Mouse (Mus musculus): ENCODE measurements around the gene 9430097D07Rik. TPM values are rescaled to one million over a fixed set of nuclear protein-coding genes. Genes with fewer than 3 reads are reported as not detected.

The 9430097D07Rik gene
- polyA plus RNA-seq, 1 experiment from 2014 or later = 0.08 TPM

DNA sequence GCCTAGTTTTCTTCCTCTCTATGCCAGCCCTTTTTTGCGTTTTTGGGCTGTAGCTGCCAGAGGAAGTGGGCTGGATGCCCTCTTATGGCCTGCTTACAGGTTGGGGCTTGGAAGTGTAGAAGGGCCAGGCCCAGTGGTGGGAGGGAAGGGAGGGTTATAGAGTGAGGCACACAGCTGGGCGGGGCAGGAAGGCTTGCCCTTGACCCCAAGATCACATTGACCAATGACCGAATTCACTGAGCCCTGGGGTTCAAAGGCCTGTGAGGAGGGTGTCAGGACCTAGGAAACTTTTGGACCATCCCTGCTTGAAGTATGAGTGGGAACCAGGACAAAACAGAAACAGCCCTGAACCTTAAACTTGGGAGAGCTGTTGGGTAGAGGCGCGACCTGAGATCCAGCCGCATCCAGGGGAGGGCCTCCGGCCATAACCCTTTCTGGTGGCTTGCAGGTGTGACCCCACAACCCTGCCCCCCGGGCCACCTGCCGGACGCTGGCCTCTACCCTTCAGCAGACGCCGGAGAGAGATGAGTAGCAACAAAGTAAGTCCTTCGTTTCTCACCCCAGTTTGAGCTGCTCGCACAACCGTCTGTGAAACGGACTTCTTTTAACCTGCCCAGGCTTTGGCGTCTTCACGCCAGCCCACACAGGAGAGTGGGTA, 33.4 kb upstream of the 9430097D07Rik start:
- in situ Hi-C loops (cut with MboI; ENCODE audit: low pct_unique_long_range_greater_than_20kb) = no loop called here
- POLR2A ChIA-PET = interaction anchor here (0.9 to 1.5 kb wide), 2 partner anchors 18 to 23 kb away, joined by 3 read pairs; no protein-coding TSS in a partner anchor
- peak; percentile 2 for ATAC-seq
- no peak for TF ChIP-seq CTCF (IDR thresholded peaks at IDR 0.05)
- DNase-seq (ENCODE audit: low read depth, low spot score) = no peak
- CTCF ChIA-PET = interaction anchor here (0.8 to 1.8 kb wide), 5 partner anchors 15 to 80 kb away, joined by 3 to 5 read pairs (median 4); no protein-coding TSS in a partner anchor
- no peaks in the 10 kb centered on the region for H3K27me3 ChIP-seq

GRCm38 (mm10) chr2:32608141-32608777, 32.8 kb upstream of the 9430097D07Rik start:
- CTCF ChIA-PET = interaction anchor here (1.0 to 1.8 kb wide), 5 partner anchors 16 to 81 kb away, joined by 3 to 5 read pairs (median 4); no protein-coding TSS in a partner anchor
- no peak for TF ChIP-seq CTCF (IDR thresholded peaks at IDR 0.05)
- DNase-seq (ENCODE audit: low read depth, low spot score) = no peak
- no peaks in the 10 kb centered on the region for H3K27me3 ChIP-seq
- POLR2A ChIA-PET = interaction anchor here (0.9 to 1.3 kb wide), 3 partner anchors 13 to 86 kb away, joined by 3 read pairs; no protein-coding TSS in a partner anchor
- in situ Hi-C loops (cut with MboI; ENCODE audit: low pct_unique_long_range_greater_than_20kb) = no loop called here
- peak; percentile 49 for ATAC-seq

GRCm38 (mm10) chr2:32607262-32607947, 31.9 kb upstream of the 9430097D07Rik start:
- ATAC-seq (peak; percentile 22), DNase-seq (ENCODE audit: low read depth, low spot score) (no peak)
- in situ Hi-C loops (cut with MboI; ENCODE audit: low pct_unique_long_range_greater_than_20kb) = no loop called here
- H3K27me3 ChIP-seq = no peaks in the 10 kb centered on the region
- no peak for TF ChIP-seq CTCF (IDR thresholded peaks at IDR 0.05)
- ChIA-PET CTCF (interaction anchor here (1.0 to 1.8 kb wide), 4 partner anchors 14 to 25 kb away, joined by 3 to 5 read pairs (median 4); no protein-coding TSS in a partner anchor), POLR2A (interaction anchor here (0.9 to 1.3 kb wide), 3 partner anchors 12 to 87 kb away, joined by 3 read pairs; no protein-coding TSS in a partner anchor)

DNA sequence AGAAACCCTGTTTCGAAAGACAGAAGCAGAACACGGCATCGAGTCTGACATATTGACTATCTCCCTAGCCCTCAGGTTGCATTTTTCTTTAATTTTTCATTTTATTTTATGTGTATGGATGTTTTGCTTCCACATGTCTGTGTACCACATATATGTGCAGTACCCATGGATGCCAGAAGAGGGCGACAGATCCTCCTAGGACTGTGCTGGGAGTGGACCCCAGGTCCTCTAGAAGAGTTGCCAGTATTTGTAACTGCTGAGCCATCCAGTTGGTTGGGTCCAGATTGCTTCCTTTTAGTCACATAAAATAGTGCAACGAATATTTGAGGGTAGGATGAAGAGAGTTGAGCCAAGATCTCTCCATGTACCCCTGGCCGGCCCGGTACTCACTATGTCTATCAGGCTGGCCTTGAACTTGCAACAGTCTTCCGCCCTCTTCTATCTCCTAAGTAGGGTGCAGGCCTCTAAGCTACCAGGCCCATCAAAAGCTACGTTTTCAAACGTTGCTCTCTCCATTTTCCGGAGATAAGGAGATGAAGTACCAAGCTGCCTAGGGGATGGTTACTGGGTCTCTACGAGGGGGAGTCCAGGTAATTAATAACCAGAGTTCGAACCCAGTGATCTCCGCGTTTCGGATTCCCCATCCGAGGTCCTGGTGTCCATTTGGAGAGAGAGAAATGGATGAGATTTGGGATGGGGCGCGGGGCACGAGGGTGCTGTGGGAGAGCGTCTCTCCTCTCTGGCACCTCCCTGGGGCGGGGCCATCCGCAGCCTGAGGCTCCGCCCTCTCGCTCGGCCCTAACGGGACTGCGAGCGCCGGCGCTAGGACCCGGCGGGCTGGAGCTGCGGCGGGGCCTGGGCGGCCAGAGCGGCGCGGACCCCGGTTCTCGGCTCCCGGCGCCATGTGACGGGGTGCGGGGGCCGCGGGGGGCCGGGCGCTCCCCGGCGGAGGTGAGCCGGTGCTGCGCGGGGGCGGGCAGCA, 31.0 kb upstream of the 9430097D07Rik start:
- CTCF ChIA-PET = interaction anchor here (1.2 to 1.8 kb wide), 2 partner anchors 13 to 23 kb away, joined by 3 to 4 read pairs; no protein-coding TSS in a partner anchor
- DNase-seq (ENCODE audit: low read depth, low spot score) (no peak), ATAC-seq (peak; percentile 74)
- in situ Hi-C loops (cut with MboI; ENCODE audit: low pct_unique_long_range_greater_than_20kb) = no loop called here
- no peak for TF ChIP-seq CTCF (IDR thresholded peaks at IDR 0.05)
- H3K27me3 ChIP-seq = no peaks in the 10 kb centered on the region
- POLR2A ChIA-PET = interaction anchor here (1.3 kb wide), 1 partner anchor 11 kb away, joined by 3 read pairs; no protein-coding TSS in a partner anchor

GRCm38 (mm10) chr2:32604631-32605030, 29.1 kb upstream of the 9430097D07Rik start:
- ChIA-PET POLR2A (no interaction called here), CTCF (no interaction called here)
- ATAC-seq (no peak), DNase-seq (ENCODE audit: low read depth, low spot score) (no peak)
- no peaks in the 10 kb centered on the region for H3K27me3 ChIP-seq
- no peak for TF ChIP-seq CTCF (IDR thresholded peaks at IDR 0.05)
- in situ Hi-C loops (cut with MboI; ENCODE audit: low pct_unique_long_range_greater_than_20kb) = no loop called here

DNA sequence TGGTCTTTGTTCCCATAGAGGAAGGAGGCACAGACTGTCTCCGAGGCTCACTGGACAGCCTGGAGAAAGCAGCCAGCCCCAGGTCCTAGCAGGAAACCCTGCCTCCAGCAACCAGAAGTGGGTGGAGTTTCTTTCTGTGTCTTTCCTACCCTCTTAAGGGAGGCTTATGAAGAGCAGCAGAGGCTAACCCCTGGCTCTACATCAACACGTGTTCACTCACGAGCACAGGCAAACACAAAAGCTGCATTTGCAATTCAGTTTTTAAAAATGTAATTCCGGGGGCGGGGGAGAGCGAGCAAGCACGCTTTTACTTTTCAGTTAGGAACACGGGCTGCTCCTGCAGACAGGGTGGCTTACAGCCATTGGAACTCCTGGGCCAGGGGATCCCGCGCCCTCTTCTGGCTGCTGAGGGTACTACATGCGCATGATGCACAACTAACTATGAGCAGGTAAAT, 27.1 kb upstream of the 9430097D07Rik start:
- ChIA-PET POLR2A (no interaction called here), CTCF (interaction anchor here (0.6 to 1.9 kb wide), 3 partner anchors 8 to 19 kb away, joined by 3 to 14 read pairs (median 7); no protein-coding TSS in a partner anchor)
- no peak for DNase-seq (ENCODE audit: low read depth, low spot score)
- no peak for TF ChIP-seq CTCF (IDR thresholded peaks at IDR 0.05)
- in situ Hi-C loops (cut with MboI; ENCODE audit: low pct_unique_long_range_greater_than_20kb) = no loop called here
- H3K27me3 ChIP-seq = no peaks in the 10 kb centered on the region
- no peak for ATAC-seq

GRCm38 (mm10) chr2:32601417-32602065, 26.1 kb upstream of the 9430097D07Rik start:
- no peak for TF ChIP-seq CTCF (IDR thresholded peaks at IDR 0.05)
- POLR2A ChIA-PET = interaction anchor here (1.5 kb wide), 1 partner anchor 10 kb away, joined by 3 read pairs; no protein-coding TSS in a partner anchor

GRCm38 (mm10) chr2:32599409-32599808, 23.9 kb upstream of the 9430097D07Rik start, which contains the start of gene St6galnac6:
Gene St6galnac6 (plus strand): TSS chr2:32599709.
- ATAC-seq = no peak

More at GRCm38 (mm10) chr2:32601417-32602065, 26.1 kb upstream of the 9430097D07Rik start:
- CTCF ChIA-PET = interaction anchor here (1.3 to 1.9 kb wide), 3 partner anchors 11 to 850 kb away, joined by 3 to 14 read pairs (median 7); no protein-coding TSS in a partner anchor
- ATAC-seq = no peak
- no peak for DNase-seq (ENCODE audit: low read depth, low spot score)
- H3K27me3 ChIP-seq = no peaks in the 10 kb centered on the region
- in situ Hi-C loops (cut with MboI; ENCODE audit: low pct_unique_long_range_greater_than_20kb) = no loop called here

DNA sequence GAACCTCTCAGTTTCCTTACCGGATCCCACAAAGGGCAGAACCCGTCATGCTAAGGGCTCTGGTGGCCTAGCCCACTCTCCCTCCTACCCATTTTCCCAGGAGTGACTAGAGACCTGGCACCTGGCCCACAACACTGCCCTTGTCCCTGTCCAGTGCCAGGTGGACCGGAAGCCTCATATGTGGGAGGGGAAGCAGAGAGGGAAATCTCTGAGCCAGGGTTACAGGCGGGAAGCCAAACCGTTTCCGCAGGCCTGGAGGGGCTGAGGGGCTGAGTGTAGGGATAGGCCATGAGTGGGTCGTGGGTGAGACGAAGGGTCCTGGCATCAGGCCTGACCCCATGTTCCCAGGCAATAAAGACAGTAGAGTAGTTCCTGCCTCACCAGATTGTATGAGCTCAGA, 23.0 kb upstream of the 9430097D07Rik start:
- ATAC-seq = no peak
- in situ Hi-C loops (cut with MboI; ENCODE audit: low pct_unique_long_range_greater_than_20kb) = no loop called here
- TF ChIP-seq CTCF (IDR thresholded peaks at IDR 0.05) = no peak
- ChIA-PET POLR2A (no interaction called here), CTCF (no interaction called here)
- no peaks in the 10 kb centered on the region for H3K27me3 ChIP-seq
- no peak for DNase-seq (ENCODE audit: low read depth, low spot score)

More at GRCm38 (mm10) chr2:32599409-32599808, 23.9 kb upstream of the 9430097D07Rik start, which contains the start of gene St6galnac6:
- in situ Hi-C loops (cut with MboI; ENCODE audit: low pct_unique_long_range_greater_than_20kb) = no loop called here
- TF ChIP-seq CTCF (IDR thresholded peaks at IDR 0.05) = no peak
- ChIA-PET POLR2A (no interaction called here), CTCF (no interaction called here)
- no peaks in the 10 kb centered on the region for H3K27me3 ChIP-seq
- no peak for DNase-seq (ENCODE audit: low read depth, low spot score)

Data from Patski (cell line).